Mouse (Mus musculus): Measurements from ENCODE around the gene Tpbg. TPM values are rescaled to one million over a fixed set of nuclear protein-coding genes. Genes with fewer than 3 reads are reported as not detected.
"Not testable (repeated sequence)": the region's sequence is repeated elsewhere in the genome, so short reads cannot be mapped to it uniquely, and the experiment has no call there.

The Tpbg gene
- 1.6 and 2.0 TPM in 2 replicates for polyA plus RNA-seq (2012; rRNA removed)

- 1% methylated on average over 39 of the region's 39 CpGs for WGBS
- TF ChIP-seq CTCF (IDR thresholded peaks at IDR 0.05; ENCODE audit: insufficient read depth, low read length) (no peak), POLR2A (IDR thresholded peaks at IDR 0.05; ENCODE audit: borderline replicate concordance, extremely low read depth, low read depth, low read length) (no peak)
- H3K4me1 ChIP-seq (ENCODE audit: control insufficient read depth, insufficient read depth, low read length), result no peaks in the 10 kb centered on the region
- peak within 1 kb of the TSS; percentile 71 for H3K4me3 ChIP-seq (replicated peaks; ENCODE audit: extremely low read depth, low read depth, low read length)
- DNase-seq, result peak; percentile 33
Measured at GRCm38 (mm10) chr9:85842351-85843011, at the start of gene Tpbg. Gene Tpbg, plus strand, starts transcription at chr9:85842380.

- DNase-seq; H3K4me1 ChIP-seq (ENCODE audit: control insufficient read depth, insufficient read depth, low read length); H3K4me3 ChIP-seq (replicated peaks; ENCODE audit: extremely low read depth, low read depth, low read length): not testable (repeated sequence)
- 71% methylated on average over 2 of the region's 2 CpGs for WGBS
Measured at GRCm38 (mm10) chr9:85801986-85802385, 40.2 kb upstream of the Tpbg start.

- no peak for TF ChIP-seq CTCF (IDR thresholded peaks at IDR 0.05; ENCODE audit: insufficient read depth, low read length)
- TF ChIP-seq POLR2A (IDR thresholded peaks at IDR 0.05; ENCODE audit: borderline replicate concordance, extremely low read depth, low read depth, low read length), result no peak
- Histone ChIP-seq H3K4me3 (replicated peaks; ENCODE audit: extremely low read depth, low read depth, low read length) (no peak overlapping the region), H3K4me1 (ENCODE audit: control insufficient read depth, insufficient read depth, low read length) (no peaks in the 10 kb centered on the region)
- no peak for DNase-seq
- 85% methylated on average over 4 of the region's 4 CpGs for WGBS
Measured at GRCm38 (mm10) chr9:85802563-85802962, 39.6 kb upstream of the Tpbg start.

GRCm38 (mm10) chr9:85806411-85806810, 35.8 kb upstream of the Tpbg start:
- 92% methylated on average over 6 of the region's 6 CpGs for WGBS
- TF ChIP-seq POLR2A (IDR thresholded peaks at IDR 0.05; ENCODE audit: borderline replicate concordance, extremely low read depth, low read depth, low read length) (no peak), CTCF (IDR thresholded peaks at IDR 0.05; ENCODE audit: insufficient read depth, low read length) (no peak)
- Histone ChIP-seq H3K4me1 (ENCODE audit: control insufficient read depth, insufficient read depth, low read length) (no peaks in the 10 kb centered on the region), H3K4me3 (replicated peaks; ENCODE audit: extremely low read depth, low read depth, low read length) (no peak overlapping the region)
- no peak for DNase-seq

- Histone ChIP-seq H3K4me1 (ENCODE audit: control insufficient read depth, insufficient read depth, low read length) (no peaks in the 10 kb centered on the region), H3K4me3 (replicated peaks; ENCODE audit: extremely low read depth, low read depth, low read length) (no peak overlapping the region)
- TF ChIP-seq POLR2A (IDR thresholded peaks at IDR 0.05; ENCODE audit: borderline replicate concordance, extremely low read depth, low read depth, low read length) (no peak), CTCF (IDR thresholded peaks at IDR 0.05; ENCODE audit: insufficient read depth, low read length) (no peak)
- DNase-seq, result no peak
- 80% methylated on average over 3 of the region's 3 CpGs for WGBS
Measured at GRCm38 (mm10) chr9:85809246-85809645, 32.9 kb upstream of the Tpbg start.

- H3K4me3 ChIP-seq (replicated peaks; ENCODE audit: extremely low read depth, low read depth, low read length), result no peak overlapping the region
- no peak for DNase-seq
- WGBS, result 81% methylated on average over 11 of the region's 11 CpGs
- TF ChIP-seq CTCF (IDR thresholded peaks at IDR 0.05; ENCODE audit: insufficient read depth, low read length) (no peak), POLR2A (IDR thresholded peaks at IDR 0.05; ENCODE audit: borderline replicate concordance, extremely low read depth, low read depth, low read length) (no peak)
- H3K4me1 ChIP-seq (ENCODE audit: control insufficient read depth, insufficient read depth, low read length), result no peaks in the 10 kb centered on the region
Measured at GRCm38 (mm10) chr9:85820829-85821228, 21.4 kb upstream of the Tpbg start.

- no peaks in the 10 kb centered on the region for H3K4me1 ChIP-seq (ENCODE audit: control insufficient read depth, insufficient read depth, low read length)
- TF ChIP-seq POLR2A (IDR thresholded peaks at IDR 0.05; ENCODE audit: borderline replicate concordance, extremely low read depth, low read depth, low read length), result no peak
- TF ChIP-seq CTCF (IDR thresholded peaks at IDR 0.05; ENCODE audit: insufficient read depth, low read length), result no peak
- no peak overlapping the region for H3K4me3 ChIP-seq (replicated peaks; ENCODE audit: extremely low read depth, low read depth, low read length)
- WGBS, result 82% methylated on average over 17 of the region's 17 CpGs
- no peak for DNase-seq
Measured at GRCm38 (mm10) chr9:85835521-85836425, 6.4 kb upstream of the Tpbg start.

- no peaks in the 10 kb centered on the region for H3K4me1 ChIP-seq (ENCODE audit: control insufficient read depth, insufficient read depth, low read length)
- no peak overlapping the region for H3K4me3 ChIP-seq (replicated peaks; ENCODE audit: extremely low read depth, low read depth, low read length)
- no peak for TF ChIP-seq CTCF (IDR thresholded peaks at IDR 0.05; ENCODE audit: insufficient read depth, low read length)
- TF ChIP-seq POLR2A (IDR thresholded peaks at IDR 0.05; ENCODE audit: borderline replicate concordance, extremely low read depth, low read depth, low read length), result no peak
- 50% methylated on average over 3 of the region's 3 CpGs for WGBS
- DNase-seq, result no peak
Measured at GRCm38 (mm10) chr9:85839626-85840025, 2.6 kb upstream of the Tpbg start.

GRCm38 (mm10) chr9:85841891-85842290, 289 bp upstream of the Tpbg start:
- no peak for TF ChIP-seq POLR2A (IDR thresholded peaks at IDR 0.05; ENCODE audit: borderline replicate concordance, extremely low read depth, low read depth, low read length)
- TF ChIP-seq CTCF (IDR thresholded peaks at IDR 0.05; ENCODE audit: insufficient read depth, low read length), result no peak
- peak; percentile 22 for DNase-seq
- WGBS, result 2% methylated on average over 16 of the region's 16 CpGs
- Histone ChIP-seq H3K4me3 (replicated peaks; ENCODE audit: extremely low read depth, low read depth, low read length) (peak overlapping the region; percentile 71), H3K4me1 (ENCODE audit: control insufficient read depth, insufficient read depth, low read length) (no peaks in the 10 kb centered on the region)
